Mouse (Mus musculus) retina, postnatal 7 days (tissue): ENCODE results near the gene Sel1l3.

Experiments used
- DNase-seq: peaks from one replicate; pipeline ENCODE4 v3.0.0-alpha.2; 2012; ENCODE audit warnings: low read depth, low spot score

Gene Sel1l3

DNA sequence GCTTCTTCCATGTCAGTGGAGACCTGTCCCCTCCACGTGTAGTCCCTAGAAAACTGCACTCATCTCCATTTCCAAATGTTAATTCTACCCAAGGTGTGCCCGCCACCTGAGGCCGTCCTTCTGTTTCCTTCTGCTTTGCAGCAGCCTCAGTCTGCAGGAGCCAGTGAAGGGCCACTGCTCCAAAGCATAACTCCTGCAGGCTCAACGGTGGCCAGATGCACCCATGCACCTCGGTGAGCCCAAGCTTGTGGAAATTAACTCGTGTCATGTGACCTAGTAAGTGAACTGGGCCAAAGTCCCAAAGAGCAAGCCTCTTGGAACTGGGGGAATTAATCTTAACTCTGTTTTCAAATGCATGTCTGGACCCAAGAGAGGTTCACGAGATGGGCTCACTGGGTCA lies 40.8 kb downstream of the Sel1l3 start:
- DNase-seq, result no peak

DNA sequence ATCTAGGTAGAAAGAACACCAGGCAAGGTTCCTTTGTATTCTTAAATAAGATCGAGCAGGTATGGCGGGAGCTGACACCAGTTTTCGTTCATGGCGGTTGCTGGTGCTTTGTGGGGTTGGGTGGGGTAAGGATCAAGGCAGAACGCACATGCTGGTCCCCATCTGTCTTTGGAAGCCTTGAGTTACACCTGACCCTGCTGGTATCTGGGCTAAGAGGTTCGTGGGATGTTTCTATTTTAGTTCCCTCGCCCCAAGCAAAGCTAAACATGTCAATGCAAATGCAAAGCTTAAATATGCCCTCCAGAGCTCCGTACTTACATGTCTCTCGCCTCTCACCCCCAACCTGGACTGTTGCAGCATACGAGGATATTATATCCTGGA lies 41.5 kb downstream of the Sel1l3 start:
- DNase-seq, result no peak

DNA sequence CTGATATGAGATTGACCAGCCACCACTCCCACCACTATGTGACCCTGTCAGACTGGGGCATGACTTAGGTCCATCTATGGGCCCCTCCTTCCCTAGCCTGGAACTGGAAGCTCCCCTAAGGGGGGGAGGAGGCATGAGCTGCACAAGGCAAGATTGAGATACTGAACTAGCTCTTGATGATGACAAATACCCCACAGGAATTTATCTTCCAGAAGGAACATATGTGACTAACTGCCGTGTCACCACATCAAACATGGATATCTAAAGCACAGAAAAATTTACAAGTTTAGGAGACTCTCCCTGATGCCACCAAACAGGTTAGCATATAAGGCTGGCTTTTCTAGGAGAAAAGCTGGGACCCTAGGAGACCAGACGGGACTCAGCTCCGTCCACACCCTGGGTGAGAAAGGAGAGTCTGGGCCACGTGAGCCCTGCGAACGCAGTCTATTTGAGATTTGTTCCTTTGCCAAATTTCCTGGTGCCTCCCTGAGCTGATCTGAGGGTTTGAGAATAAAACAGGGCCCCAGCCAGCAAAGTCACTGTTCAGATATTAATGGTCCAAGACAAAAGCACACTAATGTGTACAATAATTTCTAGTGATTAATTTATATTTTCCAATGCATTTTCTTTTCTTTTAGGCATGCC lies 42.0 kb downstream of the Sel1l3 start:
- DNase-seq, result no peak

DNA sequence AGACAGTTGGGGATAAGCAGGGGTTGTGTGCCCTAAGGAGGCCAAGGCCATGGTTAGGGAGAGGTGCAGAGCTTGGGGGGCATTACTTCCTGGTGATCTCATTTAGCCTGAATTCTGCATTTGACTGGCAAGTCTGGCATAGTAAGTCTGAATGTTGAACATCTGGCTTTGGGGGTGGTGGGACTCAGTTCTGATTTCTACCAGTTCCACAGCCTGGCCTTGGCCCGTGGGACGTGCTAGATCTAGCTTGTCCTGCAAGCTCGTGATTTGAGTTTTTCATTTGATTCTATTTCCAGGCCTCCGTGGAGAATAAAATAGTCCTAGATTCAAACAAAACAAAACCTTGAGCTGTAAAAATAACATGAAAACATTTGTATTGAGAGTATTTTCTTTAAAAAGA lies 46.2 kb downstream of the Sel1l3 start:
- no peak for DNase-seq

DNA sequence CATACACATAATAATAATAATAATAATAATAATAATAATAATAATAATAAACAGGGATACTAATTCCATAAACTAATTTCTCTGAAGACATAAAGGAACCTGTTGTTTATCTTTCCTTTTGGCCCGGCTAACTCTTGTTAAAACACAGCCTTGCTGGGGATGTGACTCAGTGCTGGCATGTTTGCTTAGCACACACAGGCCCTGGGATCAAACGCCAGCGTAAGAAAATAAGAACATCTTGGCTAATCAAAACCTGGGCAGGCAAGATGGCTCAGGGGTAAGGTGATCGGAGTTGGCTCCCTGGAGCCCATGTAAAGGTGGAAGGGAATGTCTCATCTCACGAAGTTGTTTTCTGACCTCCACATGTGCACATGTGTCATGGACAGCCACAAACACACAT lies 48.1 kb downstream of the Sel1l3 start:
- DNase-seq, result no peak

DNA sequence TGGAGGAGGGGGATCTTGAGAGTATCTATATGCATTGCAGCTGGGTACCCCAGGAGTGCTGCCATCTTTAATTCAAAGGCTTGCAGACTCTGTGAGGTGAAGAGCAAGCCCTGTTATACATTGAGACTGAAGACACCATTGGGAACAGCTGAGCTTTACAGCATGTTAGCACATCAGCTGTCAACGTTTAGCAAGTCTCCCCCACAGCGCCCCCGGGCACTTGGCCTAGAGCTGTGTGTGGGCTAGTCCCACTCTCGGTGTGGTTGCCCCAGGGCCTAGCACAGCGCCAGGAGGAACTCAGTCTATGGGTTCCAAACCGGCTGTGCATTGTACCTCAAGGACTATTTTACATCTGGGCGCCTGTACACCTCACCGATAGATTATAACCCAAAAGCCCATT lies 51.3 kb downstream of the Sel1l3 start:
- DNase-seq, result no peak

DNA sequence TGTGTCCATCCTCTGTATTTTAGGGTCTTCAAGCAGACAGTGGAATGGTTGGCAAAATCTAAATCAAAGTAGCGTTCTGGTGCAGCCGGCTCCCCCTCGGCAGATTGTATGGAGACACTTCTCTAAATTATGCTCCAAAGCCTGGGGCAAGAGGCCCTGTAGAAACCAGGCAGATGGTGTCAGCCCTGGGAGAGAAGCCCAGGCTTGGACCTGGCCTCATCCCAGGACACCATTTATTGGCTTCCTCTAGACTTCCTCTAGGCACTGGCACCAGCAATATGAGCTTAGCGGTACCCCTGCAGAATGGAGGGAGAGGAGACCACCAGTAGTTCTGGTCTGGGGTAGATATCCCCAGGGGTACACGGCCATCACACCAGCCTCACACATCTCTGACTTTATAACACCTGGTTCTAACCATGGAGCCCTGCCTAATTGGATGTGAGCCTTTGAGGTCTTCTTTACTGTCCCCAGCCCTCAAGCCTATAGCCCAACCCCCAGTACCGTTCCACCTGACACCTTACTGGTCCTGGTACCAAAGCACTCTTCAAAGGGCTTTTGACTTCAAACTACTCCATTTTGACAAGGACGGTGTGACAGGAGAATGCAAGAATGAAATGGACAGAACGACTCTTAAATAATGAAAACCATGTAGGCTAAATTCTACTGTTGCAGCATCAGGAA lies 52.1 kb downstream of the Sel1l3 start:
- DNase-seq, result no peak

DNA sequence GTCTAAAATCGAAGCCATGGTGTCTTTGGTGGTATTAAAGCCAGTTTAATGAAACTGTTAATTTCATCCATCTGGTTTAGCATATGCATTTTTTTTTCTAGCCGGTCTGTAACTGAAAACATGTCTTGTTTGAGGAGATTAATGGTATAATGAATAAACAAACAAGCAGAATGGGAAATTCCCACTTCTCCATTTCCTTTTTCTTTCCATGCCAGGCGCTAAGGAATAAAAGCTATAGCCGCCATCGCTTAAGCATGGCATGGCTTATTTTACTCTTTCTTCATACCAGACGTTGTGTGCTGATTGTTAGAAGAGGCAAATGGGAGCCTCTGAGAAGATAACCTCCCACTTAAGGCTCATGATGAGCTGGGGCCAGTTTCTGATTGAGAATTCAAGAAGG lies 53.5 kb downstream of the Sel1l3 start:
- DNase-seq, result no peak

DNA sequence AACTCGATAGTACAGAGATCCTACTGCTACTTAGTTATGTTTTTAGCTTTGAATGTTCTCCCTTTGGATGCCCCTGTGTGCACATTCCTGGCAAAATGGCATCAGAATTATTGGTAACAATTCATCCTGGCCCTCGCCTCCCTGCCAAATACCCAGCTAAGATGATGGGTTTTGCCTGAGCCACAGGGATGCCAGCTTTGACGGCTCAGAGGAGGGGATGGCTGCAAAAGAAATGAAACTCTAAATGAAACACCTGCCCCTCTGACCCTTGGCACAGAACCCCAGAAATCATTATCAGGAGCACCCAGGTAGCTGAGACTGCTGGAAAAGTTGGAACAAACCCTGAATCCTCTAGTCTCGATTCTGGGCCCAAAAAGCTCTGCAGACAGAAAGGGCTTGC lies 54.1 kb downstream of the Sel1l3 start:
- no peak for DNase-seq

DNA sequence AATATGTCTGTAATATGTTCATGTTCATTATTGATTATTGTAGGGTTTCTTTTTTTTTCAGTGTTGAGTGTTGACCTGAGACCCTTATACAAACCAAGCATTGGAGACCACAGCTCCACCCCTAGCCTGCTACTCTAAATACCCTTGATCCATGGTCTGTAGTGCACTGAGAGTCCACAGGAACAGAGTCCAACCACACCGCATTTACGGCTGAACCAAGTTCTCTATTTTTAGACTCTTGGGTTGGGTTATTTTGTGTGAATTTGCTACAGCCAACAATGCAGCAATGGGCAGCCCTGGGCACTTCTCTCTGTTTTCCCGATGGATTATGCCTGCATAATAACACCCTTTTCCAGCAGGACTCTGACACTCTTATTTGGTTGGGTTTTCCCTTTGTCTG lies 54.6 kb downstream of the Sel1l3 start:
- no peak for DNase-seq

DNA sequence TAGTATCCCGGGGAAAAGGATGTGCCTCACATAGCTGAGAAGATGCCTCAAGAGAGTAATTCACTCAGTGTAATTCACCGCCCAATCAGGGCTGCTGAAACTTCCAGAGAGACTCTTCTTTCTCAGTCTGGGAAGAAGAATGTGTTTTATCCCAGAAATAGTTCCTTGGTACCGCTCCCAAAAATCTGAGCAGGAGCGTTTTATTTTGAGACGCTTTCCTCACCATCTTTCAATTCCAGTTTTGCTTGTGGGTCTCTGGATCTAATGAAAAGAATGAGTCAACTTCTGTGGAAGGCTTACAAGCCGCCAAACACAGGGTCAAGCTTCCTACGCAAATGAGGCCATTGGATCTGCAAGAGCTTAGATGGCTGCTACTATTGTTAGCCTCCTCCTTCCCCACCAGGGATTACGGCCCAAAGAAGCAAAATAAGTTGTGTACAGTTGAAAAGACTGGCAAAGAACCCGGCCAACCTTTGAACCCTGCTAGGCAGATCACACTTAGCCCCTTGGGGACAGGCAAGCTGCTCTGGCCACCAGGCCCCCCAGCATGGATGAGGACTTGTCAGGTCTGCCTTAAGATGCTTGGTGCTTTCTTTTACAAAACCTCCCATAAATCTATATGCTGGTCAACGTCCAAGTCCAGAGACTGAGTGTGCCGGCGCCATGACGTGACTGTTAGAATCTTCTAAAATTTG lies 57.6 kb downstream of the Sel1l3 start:
- no peak for DNase-seq

DNA sequence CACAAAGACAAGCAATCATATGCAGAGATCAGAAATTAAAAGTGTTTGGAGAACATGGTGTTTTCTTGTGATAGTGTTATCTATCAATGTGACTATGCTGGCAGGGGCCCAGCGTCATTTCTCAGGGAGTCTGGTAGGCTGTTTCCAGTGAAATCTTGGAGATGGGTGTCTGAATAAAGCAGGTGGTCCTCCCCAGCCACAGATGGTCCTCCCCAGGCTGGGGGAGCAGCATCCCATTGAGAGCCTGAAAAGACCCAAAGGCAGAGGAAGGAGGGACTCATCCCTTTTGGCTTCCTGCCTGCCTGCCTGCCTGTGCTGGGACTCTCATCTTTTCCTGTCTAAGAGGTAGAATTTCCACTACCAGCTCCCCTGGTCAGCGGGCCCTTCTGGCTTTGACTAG lies 59.2 kb downstream of the Sel1l3 start:
- DNase-seq, result no peak

DNA sequence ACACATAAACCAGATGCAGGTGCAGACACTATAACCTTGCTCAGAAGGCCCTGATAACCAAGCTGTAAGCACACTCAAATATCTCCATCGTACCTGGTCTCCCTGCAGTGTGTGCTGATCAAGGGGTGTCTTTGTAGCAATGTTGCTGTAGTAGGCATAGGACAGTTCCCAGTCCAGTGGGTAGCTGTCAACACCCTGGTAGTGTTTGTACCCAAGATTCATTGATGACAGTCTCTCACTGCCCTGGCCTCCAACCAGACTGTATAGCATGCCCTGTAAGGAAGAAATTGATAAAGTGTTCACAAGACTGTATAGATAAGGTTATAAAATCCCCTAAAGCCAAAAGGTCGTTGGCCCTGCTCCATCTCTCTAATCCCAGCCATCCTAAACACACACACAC lies 59.6 kb downstream of the Sel1l3 start:
- DNase-seq, result no peak

DNA sequence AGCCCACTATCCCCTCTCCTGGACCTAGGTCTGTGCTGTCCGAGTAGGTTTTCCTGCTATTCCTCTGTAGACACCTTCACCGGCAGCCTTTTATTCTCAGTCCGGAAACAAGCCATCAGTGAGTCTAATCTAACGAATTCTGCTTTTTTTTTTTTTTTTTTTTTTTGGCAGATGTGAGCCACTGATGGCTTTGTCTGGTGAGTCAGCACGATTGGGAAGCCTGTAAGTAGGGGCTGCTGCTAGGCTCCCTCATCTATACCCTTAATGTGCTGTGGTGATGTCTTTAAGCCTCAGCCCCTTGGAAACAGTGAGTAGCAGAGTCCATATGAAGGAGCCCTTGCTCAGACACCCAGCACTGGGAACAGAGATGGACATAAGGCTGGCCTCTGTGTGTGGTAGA lies 60.6 kb downstream of the Sel1l3 start:
- no peak for DNase-seq

DNA sequence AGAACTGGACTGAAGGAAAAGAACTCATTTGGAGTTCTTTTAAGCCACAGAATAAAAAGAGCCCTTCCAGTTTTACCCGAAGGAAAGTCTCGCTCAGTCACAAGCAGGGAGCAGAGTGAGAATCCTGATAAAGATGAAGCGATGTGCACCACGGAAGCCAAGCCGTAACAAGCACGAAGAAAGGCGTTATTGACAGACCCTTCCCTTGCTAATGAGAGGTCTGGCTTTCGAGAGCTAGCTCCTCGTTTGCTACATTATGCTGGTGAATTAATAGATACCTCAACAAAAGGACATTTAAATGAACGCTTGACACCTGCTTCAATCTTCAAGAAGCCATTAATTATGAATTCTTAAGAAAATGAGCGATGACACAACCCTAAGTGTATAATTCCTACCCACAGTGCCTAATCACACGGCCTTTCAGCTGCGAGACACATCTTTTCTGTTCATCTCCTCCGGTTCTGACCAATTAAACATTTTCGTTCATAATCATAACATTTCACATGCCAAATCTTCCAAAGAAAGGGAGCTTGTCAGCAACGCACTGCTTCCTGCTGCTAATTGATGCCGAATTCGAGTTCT lies 62.3 kb downstream of the Sel1l3 start:
- DNase-seq, result no peak

DNA sequence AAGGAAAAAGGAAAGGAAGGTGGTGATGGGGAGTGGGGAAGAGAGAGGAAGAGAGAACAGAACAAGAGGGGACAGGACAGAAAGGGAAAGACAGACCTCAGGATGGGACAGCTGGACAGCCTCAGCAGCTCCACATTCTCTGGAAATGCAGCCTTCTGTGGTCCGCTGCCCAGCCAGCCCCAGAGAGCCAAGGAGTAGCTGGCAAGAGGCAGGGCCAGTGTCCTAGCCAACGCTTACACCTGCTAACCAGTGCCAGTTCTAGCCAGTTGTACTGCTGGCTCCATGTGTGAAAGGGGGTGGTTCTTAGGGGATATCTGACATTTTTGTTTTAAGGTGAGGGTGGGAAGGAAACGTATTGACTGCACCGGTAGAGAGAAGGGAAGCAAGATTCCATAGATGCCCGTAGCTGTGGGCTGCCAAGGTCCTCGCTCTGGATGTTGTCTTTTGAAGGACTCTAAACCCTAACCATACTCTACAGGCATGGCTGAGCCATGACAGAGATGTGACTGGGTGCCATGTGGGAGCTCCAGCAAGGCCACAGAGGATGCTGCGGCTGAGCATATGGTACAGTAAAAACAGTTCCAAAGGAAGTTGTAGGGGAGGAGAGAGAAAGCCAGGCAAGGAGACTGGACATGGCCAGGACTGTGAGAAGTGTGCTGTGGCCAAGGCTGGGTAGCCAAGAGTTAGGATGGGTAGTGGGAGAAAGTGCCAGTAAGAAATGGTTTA lies 64.6 kb downstream of the Sel1l3 start:
- DNase-seq, result no peak

DNA sequence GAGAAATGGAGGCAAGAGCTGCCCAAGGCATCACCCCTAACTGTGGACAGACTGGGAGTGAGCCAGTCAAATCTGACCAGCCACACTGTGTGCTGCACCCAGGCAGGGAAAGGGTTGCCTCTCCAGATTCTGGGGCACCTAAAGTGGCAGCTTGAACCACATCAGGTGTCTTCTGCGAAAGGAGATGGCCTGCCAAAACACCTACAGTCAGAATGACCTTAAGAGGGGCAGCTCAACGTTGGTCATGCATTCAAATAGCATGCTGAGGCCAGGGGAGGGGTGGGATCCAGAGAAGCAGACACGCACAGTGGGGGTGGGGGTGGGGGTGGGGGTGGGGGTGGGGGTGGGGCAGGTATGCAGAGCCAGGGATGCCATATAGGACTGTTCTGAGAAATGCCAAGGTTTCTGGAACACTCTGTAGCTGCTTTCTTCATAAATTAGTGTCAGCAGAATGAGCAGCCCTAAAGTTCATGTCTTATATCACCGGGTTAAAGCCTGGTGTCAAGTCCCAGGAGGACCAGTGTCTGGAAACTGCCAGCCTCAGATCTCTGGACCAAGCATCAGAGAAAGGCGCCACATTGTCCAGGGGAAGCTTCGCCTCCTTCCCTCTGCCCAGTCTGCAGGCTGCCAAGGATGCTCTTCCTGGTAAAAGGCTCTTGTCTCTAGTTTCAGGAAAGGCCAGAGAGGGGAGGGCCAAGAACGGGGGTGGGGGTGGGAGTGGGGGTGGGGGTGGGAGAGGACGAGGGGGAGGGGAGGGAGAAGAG lies 65.4 kb downstream of the Sel1l3 start:
- no peak for DNase-seq

DNA sequence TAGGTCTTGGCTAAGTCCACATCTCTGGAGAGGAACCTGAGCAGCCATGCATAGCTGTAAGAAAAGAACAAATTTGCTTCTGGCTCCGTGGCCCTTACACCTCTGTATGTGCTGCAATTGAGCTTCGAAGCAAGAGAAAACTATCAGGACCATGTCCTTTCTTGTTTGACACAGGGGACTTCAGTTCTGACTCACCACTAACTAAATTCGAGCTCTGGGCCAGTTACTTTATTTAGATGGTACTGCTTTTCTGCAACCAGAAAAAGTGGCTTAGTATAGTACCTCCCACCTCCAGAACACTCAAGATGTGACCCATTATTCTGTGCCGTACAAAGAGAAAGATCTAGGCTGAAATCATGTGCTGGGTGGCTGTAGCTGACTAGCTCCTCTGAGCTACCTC lies 66.3 kb downstream of the Sel1l3 start:
- DNase-seq, result no peak

DNA sequence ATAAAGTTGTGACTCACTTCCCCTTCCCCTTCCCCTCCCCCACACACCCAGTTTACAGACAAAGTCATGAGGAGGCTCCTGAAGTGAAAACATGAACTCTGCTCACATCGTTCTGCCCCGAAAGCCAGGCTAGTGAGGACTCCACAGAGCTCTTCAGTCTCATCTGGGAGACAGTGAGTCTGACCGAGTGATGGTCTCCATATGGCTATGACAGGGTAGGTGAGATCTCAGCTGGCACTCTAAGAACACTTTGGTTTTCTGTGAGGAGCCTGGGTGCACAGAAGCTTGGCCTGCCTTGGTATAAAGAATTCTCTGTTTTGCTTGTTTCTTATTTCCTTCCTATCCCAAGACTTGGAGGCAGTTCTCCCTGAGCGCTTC lies 67.1 kb downstream of the Sel1l3 start:
- DNase-seq, result no peak

DNA sequence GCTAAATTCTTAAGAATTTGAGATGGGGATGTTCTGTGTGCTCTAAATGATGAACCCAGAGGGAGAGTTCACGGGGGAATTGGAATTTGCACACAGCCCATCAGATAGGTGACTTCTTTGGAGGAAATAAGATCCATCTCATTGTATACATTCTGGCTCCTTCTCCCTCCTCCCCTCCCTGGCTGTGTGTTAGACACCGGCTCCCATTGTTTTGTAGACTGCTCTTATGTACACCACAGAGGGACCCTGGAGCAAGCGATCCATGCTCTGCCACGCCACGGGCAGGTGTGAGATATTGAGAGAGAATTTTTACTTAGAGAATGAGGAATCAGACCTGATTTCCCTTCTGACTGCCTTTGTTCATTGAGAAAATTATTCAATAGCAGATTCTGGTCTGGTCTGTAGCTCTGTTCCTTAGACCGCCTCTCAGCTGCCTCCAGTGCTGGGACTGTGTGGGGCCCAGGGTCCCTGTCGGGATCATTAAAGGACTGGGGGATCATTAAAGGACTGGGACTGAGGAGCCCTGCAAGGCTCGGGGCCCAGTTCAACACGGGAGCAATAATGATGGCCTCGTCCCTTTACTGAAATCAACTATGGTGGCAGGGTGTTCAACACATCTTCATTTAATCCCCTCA lies 67.6 kb downstream of the Sel1l3 start:
- DNase-seq, result no peak

DNA sequence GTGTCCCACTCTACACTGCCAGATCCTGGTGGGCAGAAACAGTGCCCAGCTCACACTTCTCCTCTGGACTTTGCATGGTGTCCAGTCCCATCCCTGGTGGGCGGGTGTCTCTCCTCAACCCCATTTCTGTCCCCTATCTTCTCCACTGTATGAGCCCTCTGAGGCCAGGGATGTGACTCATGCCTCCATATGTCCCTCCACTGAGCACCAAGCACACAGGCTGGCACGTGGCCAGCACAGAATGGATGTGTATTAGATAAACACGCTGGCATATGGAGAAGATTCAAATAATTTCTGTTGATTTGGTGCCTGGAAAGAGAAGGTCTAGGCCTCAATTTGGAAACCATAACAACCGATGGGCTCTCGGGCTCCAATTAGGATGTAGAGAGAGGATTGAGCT lies 71.1 kb downstream of the Sel1l3 start:
- no peak for DNase-seq
